ENCODE assay signal across 9 mouse cellular contexts in the genomic region with DNA sequence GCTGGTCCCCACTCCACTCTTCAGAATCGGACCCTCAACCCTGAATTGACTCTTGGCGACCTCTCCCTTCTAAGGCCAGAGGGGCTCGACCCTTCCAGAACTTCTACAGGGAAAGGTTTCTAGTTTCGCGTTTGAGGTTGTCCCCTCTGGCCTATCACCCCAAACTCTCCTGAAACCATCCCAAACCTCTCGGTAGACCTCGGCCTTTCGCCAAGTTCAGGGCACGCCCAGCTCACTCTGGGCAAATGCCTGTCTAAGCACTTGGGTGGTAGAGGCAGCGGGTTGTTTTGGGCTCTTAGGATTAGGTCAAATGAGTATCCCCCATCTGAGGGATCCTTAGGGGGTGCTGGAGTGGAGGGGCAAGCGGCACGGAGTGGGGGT.
DNase-seq lines count a peak whose midpoint lies in the region; ATAC-seq and TF ChIP-seq lines count a peak whose summit lies in the region.
"Had no signal": no experiment of that assay in that cellular context is flagged by ENCODE, and none has a peak within 500 bp of the region (broad histone marks: within the 10 kb centered on the region; RNA-seq: fewer than 3 reads in every experiment).

No protein-coding gene starts in this region.

- peaks cover 13% of the 10 kb centered on the region; the same call in 1 of the 2 replicates for H3K4me1 ChIP-seq in heart, embryonic 12.5 days (replicated peaks)
- no peaks in the 10 kb centered on the region for H3K4me1 ChIP-seq in embryonic fibroblast, embryonic 13.5 days (ENCODE audit: control insufficient read depth, insufficient read depth, low read length)

- peak; percentile 40; the same call in 1 of the 2 replicates for ATAC-seq in heart, embryonic 12.5 days (ENCODE audit: insufficient number of reproducible peaks, low FRiP score)

- peak overlapping the region; percentile 85; the same call in 1 of the 2 replicates for H3K27ac ChIP-seq in heart, embryonic 12.5 days (ENCODE audit: poor library complexity, severe bottlenecking)
- peak overlapping the region; percentile 90 for H3K27ac ChIP-seq in embryonic fibroblast, embryonic 13.5 days (ENCODE audit: insufficient read depth, low read length)

- no peak for TF ChIP-seq POLR2A in embryonic fibroblast, embryonic 13.5 days (IDR thresholded peaks at IDR 0.05; ENCODE audit: low read depth, low read length)

- no peaks in the 10 kb centered on the region for H3K9me3 ChIP-seq in heart, embryonic 12.5 days (replicated peaks)

- no peak for TF ChIP-seq CTCF in embryonic fibroblast, embryonic 13.5 days (IDR thresholded peaks at IDR 0.05; ENCODE audit: borderline replicate concordance, insufficient read depth, low read length)

- no peaks in the 10 kb centered on the region for H3K27me3 ChIP-seq in heart, embryonic 12.5 days (replicated peaks)
- H3K27me3 ChIP-seq: CH12.LX had no signal

- H3K4me2 ChIP-seq in heart, embryonic 12.5 days, result peak overlapping the region; percentile 75

- no peaks in the 10 kb centered on the region; the same call in 1 of the 2 replicates for H3K36me3 ChIP-seq in heart, embryonic 12.5 days

- H3K4me3 ChIP-seq in heart, embryonic 12.5 days, result peak overlapping the region; percentile 66
- H3K4me3 ChIP-seq in embryonic fibroblast, embryonic 13.5 days (ENCODE audit: insufficient read depth, low read length), result peak overlapping the region; percentile 86

- peak overlapping the region; percentile 72 for H3K9ac ChIP-seq in heart, embryonic 12.5 days

- DNase-seq in heart, adult 18-20 months, result no peak
- DNase-seq in adrenal gland, adult (ENCODE audit: inconsistent age in 2 of 2, low spot score in 1 of 2), result peak; percentile 63 to 85
- DNase-seq in kidney, postnatal 10 days, result peak; percentile 33
- DNase-seq in neural tube, embryonic 10.5 days (ENCODE audit: extremely low spot score, low spot score), result peak; percentile 53
- no peak for DNase-seq in left cerebral cortex, adult 8-10 months (ENCODE audit: low spot score in 2 of 2)
- no peak for DNase-seq in layer of hippocampus, postnatal 14 days (ENCODE audit: low spot score in 2 of 2)

- under 1% methylated on average over 12 of the region's 12 CpGs for WGBS in heart, embryonic 12.5 days

Comparison
In these comparisons a context has a peak if more than half of its experiments do, and no peak if none do; other contexts are left out.
1. DNase-seq: peak in adrenal gland, adult (2 of 2), kidney, postnatal 10 days (single experiment) and neural tube, embryonic 10.5 days (single experiment); none in heart, adult 18-20 months (0 of 2), left cerebral cortex, adult 8-10 months (0 of 2) and layer of hippocampus, postnatal 14 days (0 of 2).